Mouse (Mus musculus): ENCODE data around the gene Tnrc6c.

GRCm38 (mm10) chr11:117709308-117709707, 55.2 kb downstream of the Tnrc6c start:
- TF ChIP-seq POLR2A (IDR thresholded peaks at IDR 0.05; ENCODE audit: low read depth, low read length) (no peak), CTCF (IDR thresholded peaks at IDR 0.05; ENCODE audit: extremely low read depth, insufficient read depth, insufficient read length, insufficient replicate concordance) (no peak)
